Mouse (Mus musculus) Muller cell, postnatal 12 days (primary cell): ENCODE results near the gene Car4.

ENCODE experiments used
- DNase-seq: peaks from one replicate; pipeline ENCODE4 v3.0.0-alpha.2; 2015; ENCODE audit errors: inconsistent ontology term

Car4 gene

DNA sequence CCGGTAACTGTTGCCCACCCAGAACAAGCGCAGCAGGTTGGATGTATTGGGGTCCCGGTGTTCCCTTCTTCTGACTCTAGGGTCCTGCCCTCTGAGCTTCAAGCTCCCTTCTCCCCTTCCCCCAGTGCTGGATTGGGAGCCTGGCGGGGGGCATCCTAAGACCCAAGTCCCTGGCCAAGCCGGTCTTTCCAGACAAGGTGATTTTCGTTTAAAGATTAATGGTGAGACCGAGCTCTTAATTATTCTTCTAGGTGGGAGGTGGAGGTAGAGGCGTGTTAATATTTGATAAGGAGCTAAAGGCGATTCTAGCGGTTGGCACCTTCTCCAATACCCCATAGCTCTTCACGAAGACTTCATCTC lies 665 bp downstream of the Car4 start:
- DNase-seq = no peak

DNA sequence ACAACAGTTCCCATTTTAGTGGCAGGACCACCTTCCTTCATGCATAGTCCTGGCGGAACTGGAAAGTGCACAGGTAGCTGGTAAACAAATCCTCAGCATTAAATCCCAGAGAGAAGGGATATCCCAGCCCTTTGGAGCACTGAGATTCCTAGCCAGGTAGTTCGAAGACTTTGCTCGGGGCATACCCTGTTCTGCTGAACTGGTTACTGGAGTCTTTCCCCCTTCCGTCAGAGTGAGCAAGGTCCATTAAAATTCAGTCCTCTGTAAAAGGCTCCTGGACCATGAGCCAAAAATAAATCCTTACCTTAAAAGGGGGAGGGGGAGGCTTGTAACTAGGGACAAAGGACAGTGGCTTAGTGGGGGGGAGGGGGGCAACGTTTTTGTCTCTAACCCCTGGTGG lies 1.6 kb downstream of the Car4 start:
- DNase-seq = no peak

DNA sequence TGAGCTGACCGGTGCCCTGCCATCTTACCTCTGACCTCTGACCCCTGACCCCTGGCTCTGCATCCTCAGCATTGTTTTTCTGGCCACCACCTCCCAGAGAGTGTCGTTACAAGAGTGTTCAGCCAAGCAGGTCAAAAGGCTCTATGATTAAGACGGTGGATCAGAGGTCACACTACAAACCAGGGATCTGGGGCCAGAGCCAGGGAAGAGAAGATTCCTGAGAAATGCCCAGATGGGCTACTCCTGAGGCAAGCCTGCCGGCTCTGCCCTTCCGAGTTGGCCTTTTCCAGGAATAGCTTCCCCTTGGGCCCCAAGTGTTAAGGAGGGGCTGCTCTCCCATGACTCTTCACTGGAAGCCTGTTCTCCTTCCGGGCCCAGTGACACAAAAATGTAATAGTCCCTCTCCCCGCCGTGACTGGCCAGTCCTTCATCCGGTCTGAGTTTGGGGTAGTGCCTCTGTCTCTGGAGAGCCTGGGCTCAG lies 2.2 kb downstream of the Car4 start:
- no peak for DNase-seq

DNA sequence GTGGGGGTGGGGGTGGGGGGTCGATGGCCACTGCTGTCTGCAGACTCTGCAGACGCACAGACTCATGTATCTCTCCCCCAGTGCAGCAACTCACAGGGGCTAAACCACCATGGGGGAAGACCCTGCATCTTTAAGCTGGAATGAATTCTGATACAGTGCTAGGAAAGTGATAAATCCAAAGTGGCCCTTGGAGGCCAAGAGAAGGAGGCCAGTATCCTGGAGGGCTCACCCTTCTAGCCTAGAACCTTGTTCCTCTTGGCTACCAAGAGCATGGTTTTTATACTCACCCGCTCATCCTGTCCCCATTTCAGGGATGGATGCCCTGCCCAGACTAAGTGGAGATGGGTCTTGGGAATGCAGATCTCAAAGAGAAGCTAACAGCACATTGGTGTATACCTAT lies 2.7 kb downstream of the Car4 start:
- DNase-seq = no peak

DNA sequence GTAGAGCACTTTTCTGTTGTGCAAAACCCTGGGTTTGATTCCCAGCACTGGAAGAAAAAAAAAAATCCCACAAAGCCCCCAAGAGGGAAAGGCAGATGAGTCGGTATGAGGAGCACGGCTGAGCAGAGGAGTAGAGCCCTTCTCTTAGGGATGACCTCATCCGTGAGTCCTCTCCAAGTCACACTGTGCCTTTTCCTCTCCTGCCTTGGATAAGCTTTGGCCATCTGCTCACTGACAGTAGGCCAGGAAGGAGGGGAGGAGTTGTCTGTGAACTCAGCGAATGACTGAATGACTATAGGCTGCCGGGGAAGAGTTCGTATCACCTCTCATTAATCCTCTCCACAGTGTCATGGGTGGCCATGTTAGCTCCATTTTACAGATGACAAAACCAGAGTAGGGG lies 3.2 kb downstream of the Car4 start:
- DNase-seq = no peak

DNA sequence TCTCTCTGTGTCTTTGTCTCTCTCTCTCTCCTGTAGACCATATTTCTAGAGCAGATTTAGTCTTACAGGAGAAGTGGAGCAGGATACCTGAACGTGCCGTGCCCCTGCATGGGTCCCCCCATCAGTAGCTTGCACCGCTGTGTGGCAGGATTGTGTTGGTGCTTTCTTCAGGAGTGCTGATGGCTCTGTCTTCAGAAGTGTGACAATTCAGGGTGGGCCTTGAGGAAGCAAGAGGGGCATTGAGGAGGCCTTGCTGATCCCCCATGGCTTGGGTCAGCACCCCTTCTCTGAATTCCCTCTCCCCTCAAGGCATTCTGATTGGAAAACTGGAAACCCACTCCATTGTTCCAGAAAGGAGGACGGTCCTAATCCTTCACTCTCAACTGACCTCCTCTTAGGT lies 4.0 kb downstream of the Car4 start:
- DNase-seq = no peak

DNA sequence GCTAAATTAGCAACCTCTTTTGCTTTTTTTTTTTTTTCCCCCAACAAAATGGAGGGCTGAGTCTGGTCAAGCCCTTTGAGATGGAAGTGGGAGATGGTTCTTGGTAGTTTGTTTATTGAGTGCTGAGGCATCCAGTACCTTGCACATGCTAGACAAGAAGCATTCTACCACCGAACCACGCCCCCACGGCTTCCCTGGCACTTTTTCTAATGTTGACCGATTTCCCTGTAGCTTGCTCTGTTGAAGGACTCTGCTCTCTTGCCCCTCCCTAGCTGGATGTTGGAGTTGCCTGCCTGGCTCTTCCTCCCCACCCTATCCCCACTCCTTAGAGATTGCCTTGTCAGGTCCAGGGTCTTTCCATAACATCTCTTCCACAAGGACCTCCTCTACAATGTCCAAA lies 5.0 kb downstream of the Car4 start:
- no peak for DNase-seq

DNA sequence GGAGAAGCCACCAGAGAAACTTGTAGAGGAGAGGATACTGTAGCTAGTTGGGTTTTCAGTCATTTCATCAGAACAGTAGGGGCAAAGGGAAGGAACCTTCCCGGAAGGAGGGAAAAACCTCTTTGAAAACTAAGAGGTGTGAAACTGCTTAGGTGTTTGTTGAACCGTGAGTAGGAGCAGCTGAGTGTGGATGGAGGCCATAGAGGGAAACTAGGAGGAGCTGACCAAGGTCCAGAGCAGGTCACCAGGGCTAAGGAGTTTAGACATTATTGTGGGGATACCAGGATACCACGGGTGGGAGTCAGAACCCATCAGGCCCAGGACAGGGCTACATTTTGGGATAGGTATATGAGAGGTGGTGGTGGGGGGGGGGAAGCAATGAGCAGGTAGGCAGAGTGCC lies 6.0 kb downstream of the Car4 start:
- no peak for DNase-seq

DNA sequence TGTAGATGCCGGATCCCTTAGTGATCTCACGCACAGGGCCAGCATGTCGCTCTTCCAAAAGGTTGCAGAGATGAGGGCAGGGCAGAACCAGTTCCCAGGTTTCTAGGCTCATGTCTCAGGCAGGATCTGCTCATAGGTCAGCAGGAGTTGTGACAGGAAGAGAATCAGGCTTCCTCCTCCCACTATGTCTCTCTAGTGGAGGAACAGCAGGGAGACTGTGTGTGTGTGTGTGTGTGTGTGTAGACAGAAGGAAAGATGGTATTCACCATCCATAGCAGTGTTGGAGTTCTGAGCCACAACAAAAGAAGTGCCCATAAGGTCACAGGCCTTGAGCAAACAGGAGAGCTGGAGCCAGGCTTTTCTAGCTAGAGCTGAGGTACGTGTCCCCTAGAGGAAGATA lies 9.1 kb downstream of the Car4 start:
- DNase-seq = no peak

DNA sequence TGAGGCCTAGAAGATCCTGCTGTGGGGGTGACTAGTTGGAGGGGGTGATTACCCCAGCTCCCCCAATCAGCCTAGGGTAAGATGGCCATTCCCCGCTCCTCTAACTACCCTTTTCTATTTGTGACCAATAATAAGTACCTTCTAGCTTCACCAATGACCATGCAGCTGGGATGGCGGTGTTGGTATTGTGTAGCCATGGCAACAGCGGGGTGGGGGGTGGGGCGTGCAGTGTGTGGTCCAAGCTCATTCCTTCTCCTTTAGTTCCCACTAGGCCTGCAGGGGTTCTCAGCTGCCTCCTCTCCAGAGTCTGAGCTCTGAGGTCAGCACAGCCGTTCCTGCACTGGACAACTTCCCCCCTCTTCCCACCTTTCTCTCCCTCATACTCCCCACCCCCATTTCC lies 9.5 kb downstream of the Car4 start:
- no peak for DNase-seq

DNA sequence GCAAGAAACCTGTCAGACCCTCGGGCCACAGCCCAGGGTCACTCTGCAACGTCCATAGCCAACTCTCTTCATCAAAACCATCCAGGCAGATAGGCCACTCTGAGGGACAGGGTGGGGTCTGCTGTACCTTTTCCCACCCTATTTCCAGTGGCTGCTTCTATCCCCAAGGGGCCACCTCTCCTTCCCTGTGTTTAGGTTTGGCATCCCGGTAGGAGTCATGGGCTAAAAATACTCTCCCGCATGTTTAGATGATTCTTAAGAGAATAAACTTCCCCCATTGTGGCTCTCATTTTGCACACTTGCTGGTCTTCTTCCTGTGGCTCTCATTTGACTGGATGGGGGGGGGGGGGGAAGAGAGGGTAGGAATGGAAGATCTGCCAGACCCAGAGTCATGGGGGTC lies 10.7 kb downstream of the Car4 start:
- DNase-seq = no peak

DNA sequence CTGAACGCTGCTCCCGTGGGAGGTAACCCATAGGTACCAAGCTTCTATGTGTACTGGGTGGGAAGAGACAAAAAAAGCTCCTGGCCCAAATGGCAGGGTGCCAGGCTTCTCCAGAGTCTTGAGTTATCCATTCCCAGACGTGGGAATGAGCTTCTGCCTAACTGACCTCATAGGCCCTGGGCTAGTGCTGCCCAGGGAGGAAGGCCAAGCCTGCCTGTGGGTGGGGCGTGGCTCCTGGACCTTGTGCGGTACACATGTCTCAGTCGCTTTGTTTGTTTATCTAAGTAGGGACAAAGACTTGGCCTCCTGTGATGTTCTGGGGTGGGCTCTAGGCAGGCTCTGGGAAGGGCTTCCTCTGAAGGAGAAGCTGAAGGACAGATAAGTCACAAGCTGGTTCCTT lies 11.2 kb downstream of the Car4 start:
- no peak for DNase-seq

DNA sequence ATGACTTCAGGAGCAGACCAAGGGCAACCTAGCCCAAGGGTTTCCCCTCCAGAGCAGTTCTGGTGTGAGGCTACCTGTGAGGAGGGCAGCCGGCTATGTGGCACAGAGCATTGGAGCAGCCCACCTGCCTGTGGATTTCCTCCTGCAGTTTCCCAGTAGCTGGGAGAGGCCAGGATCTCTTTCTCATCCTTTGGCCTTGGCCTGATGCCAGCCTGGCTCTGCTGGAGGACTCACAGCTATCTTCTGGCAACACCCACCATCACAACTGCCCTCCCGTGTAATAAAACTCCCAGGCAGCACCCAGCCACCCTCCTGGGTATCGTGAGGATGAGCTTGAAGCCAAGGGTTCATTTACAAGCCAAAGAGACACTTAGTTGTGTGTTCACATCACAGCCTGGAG lies 14.5 kb downstream of the Car4 start:
- no peak for DNase-seq

DNA sequence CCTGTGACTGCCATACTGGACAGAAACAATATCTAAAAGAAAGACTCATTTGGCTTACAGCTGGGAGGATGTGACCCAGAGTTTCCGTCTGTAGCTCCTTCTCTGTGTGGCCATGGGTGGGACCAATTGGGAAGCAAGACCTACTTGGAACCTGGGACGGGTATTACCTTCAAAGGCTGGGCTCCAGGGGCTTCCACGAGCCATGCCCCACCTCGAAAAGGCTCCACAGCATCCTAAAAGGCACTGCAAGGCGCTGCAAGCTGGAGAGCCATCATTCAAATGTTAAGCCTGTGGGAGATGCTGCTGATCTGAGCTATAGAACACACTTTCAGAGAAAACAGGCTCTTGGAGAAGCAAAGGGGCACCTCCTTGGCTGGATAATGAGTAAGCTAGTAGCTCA lies 16.1 kb downstream of the Car4 start:
- DNase-seq = no peak

DNA sequence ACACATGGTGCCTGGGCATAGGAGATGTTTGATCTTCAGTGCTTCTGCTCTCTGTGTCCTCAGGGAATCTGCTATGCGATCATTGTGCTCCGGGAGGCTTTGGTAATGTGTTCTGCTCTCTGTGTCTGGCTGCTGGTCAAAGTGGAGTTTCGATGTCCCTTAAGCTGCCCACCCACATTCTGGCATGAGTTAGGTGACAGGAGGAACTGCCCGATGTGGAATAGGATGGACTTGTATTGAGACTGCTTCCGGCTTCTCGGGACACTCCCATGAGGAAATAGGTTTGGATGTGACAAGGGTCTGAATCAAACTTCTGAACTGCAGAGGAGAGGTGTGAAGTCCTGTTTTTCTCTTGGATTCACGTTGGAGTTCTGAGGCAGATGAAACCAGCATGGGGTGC lies 17.0 kb downstream of the Car4 start:
- no peak for DNase-seq

DNA sequence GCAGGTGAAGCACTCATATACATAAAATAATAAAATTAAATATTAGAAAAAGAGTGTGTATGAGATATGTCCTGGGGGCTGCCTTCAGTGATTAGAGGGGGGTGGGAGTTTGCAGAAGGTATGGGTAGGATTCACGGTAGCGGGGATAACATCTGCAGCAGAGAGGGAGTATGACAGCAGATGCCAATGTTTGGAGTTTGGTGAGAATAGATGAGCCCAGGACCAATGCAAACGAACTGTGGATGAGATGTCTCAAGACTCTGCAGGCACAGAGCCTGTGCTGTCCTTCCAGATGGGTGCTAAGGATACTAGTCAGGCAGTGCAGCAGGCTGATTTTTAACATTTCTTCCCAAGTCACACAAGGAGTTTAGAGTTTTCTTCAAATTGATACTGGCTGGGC lies 19.1 kb downstream of the Car4 start:
- DNase-seq = no peak

DNA sequence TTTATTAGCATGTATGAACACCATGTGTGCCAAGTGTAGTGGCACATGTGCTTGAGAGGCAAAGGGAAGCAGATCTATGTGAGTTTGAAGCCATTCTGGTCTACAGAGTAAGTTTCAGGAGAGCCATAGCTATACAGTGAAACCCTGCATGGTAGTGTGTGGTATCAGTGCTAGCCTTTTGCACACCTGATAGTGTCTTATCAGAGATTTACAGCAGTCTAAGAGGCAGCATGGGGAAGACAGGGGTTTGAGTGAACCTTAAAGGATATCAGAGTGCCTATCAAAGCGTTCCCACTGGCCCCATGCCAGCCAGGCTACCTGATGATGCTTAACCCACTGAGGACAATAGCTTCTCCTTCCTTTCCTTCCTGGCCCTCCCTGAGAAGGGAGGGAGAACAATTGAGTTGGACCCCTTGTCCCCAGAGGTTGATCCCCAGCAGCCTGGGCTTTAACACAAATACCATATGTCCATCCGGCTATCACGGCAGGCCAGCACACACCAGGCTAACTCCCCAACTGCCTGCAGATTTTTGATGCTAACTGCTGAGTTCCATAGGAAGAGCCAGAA lies 19.9 kb downstream of the Car4 start:
- DNase-seq = no peak

DNA sequence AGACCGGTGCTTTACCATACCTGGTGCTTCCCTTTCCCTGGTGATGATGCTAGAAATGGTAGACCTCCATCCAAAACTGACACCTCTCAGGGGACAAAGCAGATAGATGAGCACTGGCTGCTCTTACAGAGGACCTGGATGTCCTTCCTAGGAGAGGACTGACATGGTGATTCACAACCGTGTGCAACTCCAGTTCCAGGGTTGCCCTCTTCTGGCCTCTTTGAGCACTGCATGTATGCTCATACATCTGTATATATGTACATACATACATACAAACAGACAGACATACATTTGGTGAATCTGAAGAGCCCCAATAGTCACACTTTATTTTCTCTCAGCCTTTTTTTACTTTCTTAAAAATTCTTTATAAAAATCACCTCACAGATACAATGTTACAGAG lies 20.5 kb downstream of the Car4 start:
- no peak for DNase-seq

DNA sequence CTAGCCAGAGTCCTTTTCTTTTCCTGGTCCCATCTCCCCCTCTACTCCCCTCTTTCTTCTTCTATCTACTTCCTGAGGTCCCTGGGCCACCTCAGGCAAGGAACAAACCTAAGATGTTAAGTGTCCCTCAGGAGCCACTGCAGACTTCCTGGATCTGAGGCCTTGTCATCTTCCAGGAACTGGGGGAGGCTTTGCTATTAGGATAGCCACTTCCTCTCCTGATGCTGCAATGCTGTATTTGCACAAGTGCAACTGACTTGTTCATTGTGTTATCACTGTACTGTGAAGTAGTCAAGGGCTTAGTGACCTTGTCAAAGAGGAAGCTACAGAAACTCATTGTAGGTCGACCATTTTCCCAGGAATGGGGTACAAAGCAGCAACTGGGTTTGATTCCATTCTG lies 21.8 kb downstream of the Car4 start:
- no peak for DNase-seq

DNA sequence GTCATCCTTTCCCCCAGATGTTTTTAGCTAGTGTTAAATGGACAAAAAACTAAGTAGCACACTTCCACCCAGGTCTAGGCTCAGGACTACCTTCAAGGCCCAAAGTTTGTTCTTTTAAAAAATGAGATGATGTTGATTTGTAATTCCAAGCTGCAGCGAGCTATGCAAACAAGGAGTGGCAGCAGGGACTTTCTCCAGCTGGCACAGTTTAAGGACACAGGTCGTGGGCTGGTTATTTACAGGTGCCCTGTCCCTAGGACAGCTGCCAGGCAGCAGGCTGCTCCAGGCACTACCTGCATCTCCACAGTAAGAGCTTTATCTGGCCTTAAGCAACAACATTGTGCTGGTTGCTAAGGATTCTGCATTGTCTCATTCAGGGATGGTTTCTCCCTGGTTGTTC lies 23.1 kb downstream of the Car4 start:
- DNase-seq = no peak

DNA sequence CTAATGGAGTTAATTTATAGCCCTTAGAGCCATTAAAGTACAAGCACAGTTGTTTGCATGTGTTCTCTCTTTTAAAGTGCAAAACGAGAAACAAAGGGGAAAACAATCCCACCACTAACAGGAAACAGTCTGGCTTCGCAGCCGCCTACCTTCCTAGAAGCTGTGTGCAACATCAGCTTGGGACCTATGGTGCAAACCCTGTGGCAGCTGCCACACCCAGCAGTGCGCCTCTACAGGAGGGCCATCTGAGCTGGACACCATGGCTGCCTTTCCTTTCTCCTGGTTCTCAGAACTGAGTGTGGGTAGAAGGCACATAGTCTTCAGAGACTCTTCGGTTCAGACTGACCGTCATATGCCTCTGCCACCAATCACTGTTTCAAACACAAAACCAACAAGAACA lies 27.8 kb downstream of the Car4 start:
- DNase-seq = no peak

DNA sequence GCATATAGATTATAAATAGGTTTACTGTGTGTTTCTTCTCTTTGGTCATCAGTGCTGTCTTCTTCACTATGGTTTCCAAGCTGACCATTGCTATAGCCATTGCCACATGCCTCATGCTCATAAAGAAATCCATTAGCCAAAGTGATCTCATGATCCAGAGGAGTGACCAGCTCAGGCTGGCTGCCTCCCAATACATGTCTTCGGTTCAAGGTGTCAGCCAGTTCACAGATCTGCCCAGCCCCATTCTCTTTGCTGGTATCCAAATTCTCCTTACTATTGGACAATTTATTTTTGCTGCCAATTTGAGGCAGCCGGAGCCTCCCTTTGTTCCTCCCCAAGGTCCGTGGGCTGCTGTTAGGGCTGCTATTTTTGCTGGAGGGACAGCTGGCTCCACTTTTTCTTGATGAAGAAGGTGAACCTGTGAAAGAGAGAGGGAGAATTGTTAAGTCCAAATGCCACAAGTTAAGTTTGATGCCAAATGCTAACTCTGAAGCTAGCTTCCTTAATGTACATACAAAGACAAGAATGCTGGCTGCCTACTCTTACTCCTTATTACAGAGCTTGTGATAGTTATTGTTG lies 30.8 kb downstream of the Car4 start:
- no peak for DNase-seq

DNA sequence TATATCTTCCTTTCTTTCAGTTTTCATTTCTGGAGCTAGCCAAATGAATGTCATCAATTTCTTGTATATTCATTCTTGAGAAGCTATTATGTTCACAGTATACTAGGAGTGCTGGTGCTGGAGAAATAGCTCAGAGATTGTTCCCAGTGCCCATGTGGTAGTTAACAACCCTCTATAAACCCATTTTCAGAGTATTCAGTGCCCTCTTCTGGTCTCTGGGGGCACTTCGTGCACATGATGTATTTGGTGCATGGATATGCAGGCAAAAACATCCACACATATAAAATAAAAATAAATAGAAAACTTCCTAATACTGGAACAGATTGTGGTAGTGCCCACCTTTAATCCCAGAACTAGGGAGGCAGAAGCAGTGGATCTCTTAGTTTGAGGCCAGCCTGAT lies 35.4 kb downstream of the Car4 start:
- no peak for DNase-seq

DNA sequence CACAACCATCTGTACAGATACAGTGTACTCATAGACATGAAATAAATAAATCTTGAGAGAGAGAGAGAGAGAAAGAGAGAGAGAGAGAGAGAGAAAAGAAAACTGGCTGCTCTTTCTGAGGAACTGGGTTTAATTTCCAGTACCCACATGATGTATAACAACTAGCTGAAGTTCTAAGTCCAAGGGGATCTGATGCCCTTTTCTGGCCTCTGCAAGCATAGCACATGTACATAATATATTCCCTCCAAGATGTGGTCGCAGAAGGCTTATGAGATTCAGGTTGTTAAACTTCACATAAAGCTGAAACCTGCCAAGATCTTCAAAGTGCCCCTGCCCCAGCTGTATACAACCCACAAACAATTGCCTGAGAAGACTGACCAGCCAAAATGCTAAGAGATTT lies 37.7 kb downstream of the Car4 start:
- no peak for DNase-seq
